Mouse (Mus musculus) stomach, postnatal 0 days (tissue): ENCODE measurements around the gene Snx27.

Source experiments
- CTCF ChIP-seq: IDR thresholded peaks from 2 replicates; pipeline ENCODE4 v1.5.1; 2016; ENCODE audit warnings: antibody characterized with exemption, low read depth, mild to moderate bottlenecking, moderate library complexity
- EP300 ChIP-seq: optimal IDR thresholded peaks from 2 replicates; pipeline ENCODE3; 2016; ENCODE audit warnings: antibody characterized with exemption

DNA sequence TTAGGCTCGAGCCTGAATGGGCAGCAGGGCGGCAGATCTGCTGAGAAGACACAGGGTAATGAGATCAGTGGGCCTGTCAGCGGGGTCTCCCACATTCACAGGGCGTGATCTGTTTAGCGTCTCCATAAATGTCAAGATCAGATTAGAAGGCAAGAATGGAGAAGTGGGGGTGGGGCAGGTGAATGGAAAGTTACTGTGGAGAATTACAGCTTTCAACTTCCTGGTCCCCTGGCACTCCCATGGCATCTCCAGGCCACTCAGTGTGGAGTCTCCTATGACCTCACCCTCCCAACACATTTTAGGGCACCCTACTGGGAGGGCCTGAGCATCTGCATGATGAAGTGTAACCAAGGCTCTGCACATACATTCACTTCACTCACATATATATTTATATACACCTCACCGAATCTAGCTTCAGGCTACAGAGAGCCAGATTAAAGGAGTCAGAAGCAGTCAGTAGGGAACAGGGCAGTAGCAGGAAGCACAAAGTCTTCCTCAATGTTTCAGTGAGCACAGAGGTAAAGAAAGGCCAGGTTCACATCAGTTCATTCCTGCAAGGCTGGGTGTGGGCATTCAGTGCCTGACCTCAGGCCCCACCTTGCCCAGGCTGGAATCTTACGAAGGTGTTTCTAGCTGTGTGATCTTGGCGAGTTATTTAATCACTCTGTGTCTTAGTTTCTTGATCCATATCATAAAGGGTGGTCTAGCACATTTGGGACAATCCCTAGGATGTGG lies 106.0 kb downstream of the Snx27 start:
- TF ChIP-seq EP300 (no peak), CTCF (no peak)
